Mouse (Mus musculus) T-helper 2 cell (primary cell): ENCODE measurements around the gene Ttc5.

ENCODE experiments used
- in situ Hi-C: fragments of 300-600 bp; cut with MboI, MseI; formaldehyde crosslinking; loops from one replicate; pipeline ENCODE4 v1.15.1; 2025; ENCODE audit warnings: high pct_unique_total_duplicates

Gene Ttc5

DNA sequence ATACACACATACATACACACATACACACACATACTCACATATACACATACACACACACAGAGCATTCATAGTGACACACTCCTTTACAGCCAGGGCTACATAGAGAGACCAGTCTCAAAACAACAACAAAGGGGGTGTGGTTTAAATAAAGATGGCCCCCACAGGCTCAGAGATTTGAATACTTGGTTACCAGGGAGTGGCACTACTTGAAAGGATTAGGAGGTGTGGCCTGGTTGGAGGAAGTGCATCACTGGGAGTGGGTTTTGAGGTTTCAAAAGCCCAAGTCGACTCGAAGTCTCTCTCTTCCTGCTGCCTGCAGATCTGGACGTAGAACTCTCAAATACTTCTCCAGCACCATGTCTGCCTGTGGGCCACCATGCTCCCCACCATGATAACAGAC lies 3.2 kb downstream of the Ttc5 start:
- in situ Hi-C loops: no loop called here

DNA sequence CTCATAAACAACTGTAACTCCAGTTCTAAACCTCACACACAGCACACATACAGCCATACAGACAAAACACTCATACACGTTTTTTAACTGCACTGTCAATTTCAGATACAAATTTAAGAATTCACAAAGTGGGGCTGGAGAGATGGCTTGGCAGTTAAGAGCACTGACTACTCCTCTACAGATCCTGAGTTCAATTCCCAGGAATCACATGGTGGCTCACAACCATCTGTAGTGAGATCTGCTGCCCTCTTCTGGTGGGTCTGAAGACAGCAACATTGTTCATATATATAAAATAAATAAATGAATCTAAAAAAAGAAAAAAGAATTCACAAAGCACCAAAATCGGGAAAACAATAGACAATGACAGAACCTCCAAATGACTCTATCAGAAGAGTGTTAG lies 14.0 kb downstream of the Ttc5 start:
- in situ Hi-C loops: loop anchor here (25.0 kb wide), 1 partner anchor 909 kb away; no protein-coding TSS in a partner anchor

DNA sequence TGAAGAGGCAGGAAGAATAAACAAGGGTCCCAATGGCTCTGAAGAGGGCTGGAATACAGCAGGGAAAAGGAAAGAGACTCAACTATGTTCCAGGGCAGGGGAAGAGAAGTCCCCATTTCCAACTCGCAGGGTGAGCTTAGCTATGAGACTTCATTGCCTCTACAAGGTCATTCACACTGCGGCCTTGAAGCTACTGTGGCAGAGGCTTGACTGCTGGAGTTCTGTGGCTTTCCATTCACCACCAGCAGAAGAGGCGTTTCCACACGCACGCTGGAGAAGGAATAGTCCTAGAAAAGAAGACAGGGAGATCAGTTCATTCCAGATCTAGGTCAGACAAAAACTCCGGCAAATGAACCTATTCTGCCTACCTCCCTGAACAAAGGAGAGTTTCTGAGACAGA lies 19.6 kb downstream of the Ttc5 start:
- in situ Hi-C loops: loop anchor here (25.0 kb wide), 1 partner anchor 903 kb away; no protein-coding TSS in a partner anchor

DNA sequence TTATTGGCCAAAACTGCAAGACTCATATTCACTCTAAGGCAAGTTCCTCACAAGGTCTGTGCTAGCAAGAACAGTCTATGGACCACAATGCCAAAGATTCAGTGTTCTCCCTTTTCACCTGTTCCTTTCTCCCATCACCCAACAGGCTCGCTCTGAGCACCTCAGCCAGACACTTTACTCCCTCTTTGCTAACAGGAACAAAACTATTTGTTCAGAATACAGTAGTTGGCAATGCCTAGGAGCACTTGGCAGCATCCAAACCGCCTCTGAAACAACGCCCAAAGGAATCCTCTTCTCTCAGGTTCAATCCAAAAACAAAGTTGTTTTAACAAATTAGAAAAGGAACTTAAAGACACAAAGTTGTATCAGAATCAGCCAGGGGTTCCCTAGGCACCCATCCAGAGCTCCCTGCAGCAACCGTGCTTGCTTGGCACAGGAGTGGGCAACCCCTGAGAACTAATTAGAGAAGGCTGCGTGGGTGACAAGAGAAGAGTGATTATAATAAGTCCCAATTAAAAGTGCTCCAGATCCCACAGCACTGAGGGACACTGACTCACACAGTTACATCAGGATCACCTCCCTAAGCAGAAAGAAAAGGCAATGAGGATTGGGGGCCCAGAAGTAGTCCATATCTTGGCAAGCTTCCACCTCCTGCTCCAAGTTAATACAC lies 26.8 kb downstream of the Ttc5 start:
- in situ Hi-C loops: loop anchor here (25.0 kb wide), 1 partner anchor 896 kb away; no protein-coding TSS in a partner anchor

DNA sequence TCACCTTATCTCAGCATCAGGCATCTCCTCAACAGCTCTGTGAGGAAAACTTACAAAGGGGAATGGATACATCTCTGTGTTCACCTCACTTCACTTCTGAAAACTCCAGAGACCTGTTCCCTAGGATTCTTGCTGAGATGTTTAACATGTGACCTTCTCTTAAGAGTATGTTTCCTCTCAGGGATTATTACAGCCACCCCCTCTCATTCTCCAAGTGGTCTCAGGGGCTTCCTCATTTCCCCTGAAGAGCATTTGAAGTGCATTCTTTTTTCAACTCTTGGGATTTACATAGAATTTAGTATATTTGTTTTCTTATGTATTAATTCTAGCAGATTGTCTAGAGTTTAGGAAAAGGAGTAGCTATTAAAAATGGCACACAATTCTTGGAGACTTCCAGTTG lies 40.3 kb downstream of the Ttc5 start, which contains the start of gene Olfr749:
TSS of gene Olfr749 (minus strand) at position 101 of the 400 bp plus-strand sequence.
- in situ Hi-C loops: no loop called here

DNA sequence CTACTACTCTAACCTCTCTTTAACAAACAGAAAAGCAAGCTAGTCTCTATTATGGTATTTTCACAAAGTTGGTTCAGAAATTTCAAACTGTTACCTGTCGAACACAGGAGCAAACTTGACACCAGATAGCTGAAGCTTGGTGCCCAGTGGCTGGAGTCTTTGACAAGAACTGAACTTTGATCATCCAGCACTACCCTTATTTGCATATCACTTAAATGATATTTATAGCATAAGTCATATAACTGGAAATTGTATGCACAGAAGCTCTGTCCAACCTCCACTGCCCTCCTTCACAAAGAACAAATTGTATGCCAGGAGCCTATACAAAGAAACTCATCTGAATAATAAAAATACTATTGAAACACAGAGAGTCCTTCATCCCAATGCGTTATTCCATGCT lies 43.7 kb downstream of the Ttc5 start:
- in situ Hi-C loops: no loop called here

DNA sequence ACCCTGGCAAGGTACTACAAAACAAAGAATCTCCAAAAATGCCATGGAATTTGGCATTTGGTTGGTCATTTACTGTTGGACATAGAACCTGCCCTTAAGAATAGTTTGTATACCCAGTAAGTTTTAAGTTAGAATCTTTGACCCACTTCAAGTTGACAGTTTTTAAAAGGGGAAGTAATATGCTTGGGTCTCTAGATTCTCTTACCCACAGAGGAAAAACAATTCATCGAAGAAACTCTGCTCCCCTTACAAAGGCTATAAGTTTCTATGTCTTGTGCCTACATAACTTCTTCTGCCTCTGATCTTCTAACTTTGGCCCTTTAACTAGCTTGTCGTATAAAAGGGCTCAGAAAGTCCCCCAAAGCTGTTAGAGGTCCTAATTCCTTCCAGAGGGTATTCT lies 45.0 kb downstream of the Ttc5 start:
- in situ Hi-C loops: no loop called here

DNA sequence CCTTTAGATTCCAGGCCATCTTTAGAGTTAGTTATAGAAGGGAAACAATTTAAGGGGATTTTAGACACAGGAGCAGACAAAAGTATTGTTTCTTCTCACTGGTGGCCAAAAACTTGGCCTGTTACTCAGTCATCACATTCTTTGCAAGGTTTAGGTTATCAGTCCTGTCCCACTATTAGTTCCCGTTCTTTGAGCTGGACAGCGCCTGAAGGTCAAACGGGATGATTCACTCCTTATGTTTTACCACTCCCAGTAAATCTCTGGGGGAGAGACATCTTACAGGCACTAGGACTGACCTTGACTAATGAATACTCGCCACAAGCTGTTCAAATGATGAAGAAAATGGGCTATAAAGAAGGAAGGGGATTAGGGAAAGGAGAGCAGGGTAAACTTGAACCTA lies 62.9 kb downstream of the Ttc5 start:
- in situ Hi-C loops: loop anchor here (25.0 kb wide), 1 partner anchor 660 kb away; no protein-coding TSS in a partner anchor

DNA sequence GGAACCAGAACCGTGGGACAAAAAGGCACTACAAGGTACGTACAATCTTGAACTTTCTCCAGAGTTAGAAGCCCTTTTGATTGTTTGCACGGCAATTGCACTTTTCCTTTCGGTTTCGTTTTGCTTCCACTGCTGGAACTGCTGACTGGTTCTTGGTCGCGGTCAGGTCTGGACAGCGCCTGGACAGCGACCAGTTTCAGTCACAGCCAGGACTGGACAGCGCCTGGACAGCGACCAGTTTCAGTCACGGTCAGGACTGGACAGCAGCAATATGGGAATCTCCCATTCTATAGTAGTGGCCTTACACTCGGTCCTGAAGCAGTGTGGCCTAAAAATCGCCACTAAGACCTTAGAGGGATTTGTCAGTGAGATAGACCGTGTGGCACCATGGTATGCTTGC lies 65.4 kb downstream of the Ttc5 start:
- in situ Hi-C loops: loop anchor here (25.0 kb wide), 1 partner anchor 658 kb away; no protein-coding TSS in a partner anchor
